Mouse (Mus musculus): ENCODE data around the gene Ikbke. TPM values are rescaled to one million over a fixed set of nuclear protein-coding genes. Genes with fewer than 3 reads are reported as not detected.
A peak's percentile ranks its signal among the peaks of the same experiment; 100 is the strongest.

Gene Ikbke
- polyA plus RNA-seq, 1 experiment: 42.8 TPM

DNA sequence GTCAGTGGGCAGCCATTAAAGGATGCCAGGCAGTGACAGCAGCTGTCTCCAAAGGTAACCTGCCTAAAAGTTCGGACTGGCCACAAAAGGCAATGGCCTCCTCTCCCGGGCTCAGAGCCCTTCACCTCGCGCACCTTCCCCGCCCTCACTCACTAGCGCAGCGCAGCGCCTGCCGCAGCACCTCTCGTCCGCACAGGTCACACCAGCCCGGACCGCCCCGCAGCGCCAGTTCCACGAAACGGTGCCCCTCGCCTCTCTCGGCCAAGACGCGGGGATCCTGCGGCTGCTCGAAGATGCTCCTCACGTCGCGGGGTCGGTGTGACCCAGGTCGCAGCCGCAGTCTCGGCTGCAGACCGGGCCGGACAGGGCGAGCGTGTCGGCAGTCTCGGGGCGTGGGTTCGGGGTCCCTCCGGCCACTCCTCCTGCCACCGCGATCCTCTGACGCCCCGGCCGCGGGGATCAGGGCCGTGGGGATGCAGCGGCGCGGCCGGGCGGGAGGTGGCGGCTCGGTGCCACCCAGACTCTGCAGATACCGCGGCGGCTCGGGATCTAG is 34.8 kb downstream of the Ikbke start:
- Histone ChIP-seq H3K36me3 (ENCODE audit: control insufficient read depth, insufficient read depth, low read length) (no peaks in the 10 kb centered on the region), H3K4me3 (ENCODE audit: extremely low read depth, insufficient read depth, insufficient read length) (peak overlapping the region; percentile 76), H3K27ac (ENCODE audit: insufficient read depth, low read length) (no peak overlapping the region), H3K4me1 (ENCODE audit: control insufficient read depth, insufficient read depth, insufficient read length) (peaks cover 12% of the 10 kb centered on the region), H3K27me3 (ENCODE audit: control insufficient read depth, insufficient read depth, low read length) (peaks cover 10% of the 10 kb centered on the region)
- TF ChIP-seq POLR2A (IDR thresholded peaks at IDR 0.05; ENCODE audit: low read depth, low read length) (no peak), CTCF (IDR thresholded peaks at IDR 0.05; ENCODE audit: extremely low read depth, insufficient read depth, insufficient read length, insufficient replicate concordance) (no peak)
- DNase-seq (ENCODE audit: low read depth in 1 of 2, low spot score in 2 of 2): no peak
- 4% methylated on average over 56 of the region's 57 CpGs for WGBS

DNA sequence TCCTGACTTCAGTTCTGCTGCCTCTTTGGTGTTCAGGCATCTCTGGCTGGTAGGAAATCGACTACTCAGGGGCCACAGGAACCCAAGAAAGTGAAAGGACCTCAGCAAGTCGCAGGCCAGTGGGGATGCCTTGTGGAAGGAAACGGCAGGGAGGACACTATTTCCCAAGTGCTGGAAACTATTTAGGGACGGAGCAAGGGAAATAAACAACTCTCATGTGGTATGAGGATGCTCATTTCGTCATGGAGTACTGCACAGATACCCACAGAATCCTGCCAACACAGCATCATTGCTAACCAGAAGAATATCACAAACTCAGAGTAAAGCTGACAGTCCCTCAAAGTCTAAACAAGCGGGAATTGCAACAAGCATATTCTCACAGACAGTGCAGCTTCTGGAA is 36.5 kb downstream of the Ikbke start:
- TF ChIP-seq POLR2A (IDR thresholded peaks at IDR 0.05; ENCODE audit: low read depth, low read length) (no peak), CTCF (IDR thresholded peaks at IDR 0.05; ENCODE audit: extremely low read depth, insufficient read depth, insufficient read length, insufficient replicate concordance) (no peak)
- Histone ChIP-seq H3K4me1 (ENCODE audit: control insufficient read depth, insufficient read depth, insufficient read length) (peaks cover 12% of the 10 kb centered on the region), H3K27ac (ENCODE audit: insufficient read depth, low read length) (no peak overlapping the region), H3K4me3 (ENCODE audit: extremely low read depth, insufficient read depth, insufficient read length) (no peak overlapping the region), H3K36me3 (ENCODE audit: control insufficient read depth, insufficient read depth, low read length) (no peaks in the 10 kb centered on the region), H3K27me3 (ENCODE audit: control insufficient read depth, insufficient read depth, low read length) (peaks cover 10% of the 10 kb centered on the region)
- WGBS: 48% methylated on average over 6 of the region's 6 CpGs
- DNase-seq (ENCODE audit: low read depth in 1 of 2, low spot score in 2 of 2): no peak

DNA sequence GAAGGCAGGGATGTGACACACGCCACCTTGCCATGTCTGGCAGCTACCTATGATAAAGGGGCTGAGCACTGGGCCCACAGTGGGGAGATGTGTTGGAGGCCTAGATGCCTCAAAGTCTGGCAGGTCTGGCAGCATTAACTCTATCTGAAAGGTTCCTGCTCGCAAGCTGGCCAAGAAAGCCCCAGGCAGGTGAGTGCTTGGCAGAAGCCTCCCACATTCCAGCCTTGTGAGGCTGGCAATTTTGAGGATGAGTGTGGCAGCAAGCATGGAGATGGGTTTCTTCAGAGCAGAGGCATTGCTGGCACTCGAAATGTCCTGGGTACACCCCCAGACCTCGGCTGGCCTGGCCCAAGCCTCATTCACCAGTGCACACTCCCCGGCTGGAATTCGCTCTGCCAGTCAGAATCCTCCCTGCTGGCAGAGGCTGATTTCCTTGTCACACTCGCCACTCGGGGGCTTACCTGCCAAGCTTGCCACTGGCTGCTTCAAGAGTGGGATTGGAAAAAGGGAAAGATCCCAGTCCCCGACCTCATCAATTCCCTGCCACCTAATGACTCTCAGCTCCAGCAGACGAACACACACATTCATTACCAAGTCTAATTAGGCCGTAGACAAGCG is 39.7 kb downstream of the Ikbke start:
- H3K27ac ChIP-seq (ENCODE audit: insufficient read depth, low read length): no peak overlapping the region
- 92% methylated on average over 12 of the region's 12 CpGs for WGBS
- H3K4me3 ChIP-seq (ENCODE audit: extremely low read depth, insufficient read depth, insufficient read length): no peak overlapping the region
- TF ChIP-seq CTCF (IDR thresholded peaks at IDR 0.05; ENCODE audit: extremely low read depth, insufficient read depth, insufficient read length, insufficient replicate concordance) (no peak), POLR2A (IDR thresholded peaks at IDR 0.05; ENCODE audit: low read depth, low read length) (no peak)
- H3K4me1 ChIP-seq (ENCODE audit: control insufficient read depth, insufficient read depth, insufficient read length): peaks cover 4% of the 10 kb centered on the region
- no peaks in the 10 kb centered on the region for H3K36me3 ChIP-seq (ENCODE audit: control insufficient read depth, insufficient read depth, low read length)
- peaks cover 4% of the 10 kb centered on the region for H3K27me3 ChIP-seq (ENCODE audit: control insufficient read depth, insufficient read depth, low read length)
- no peak for DNase-seq (ENCODE audit: low read depth in 1 of 2, low spot score in 2 of 2)

- no peaks in the 10 kb centered on the region; the same call in 1 of the 2 replicates for H3K27me3 ChIP-seq (ENCODE audit: control insufficient read depth, insufficient read depth, low read length)
- no peak overlapping the region for H3K27ac ChIP-seq (ENCODE audit: insufficient read depth, low read length)
- no peak for TF ChIP-seq CTCF (IDR thresholded peaks at IDR 0.05; ENCODE audit: extremely low read depth, insufficient read depth, insufficient read length, insufficient replicate concordance)
- TF ChIP-seq POLR2A (IDR thresholded peaks at IDR 0.05; ENCODE audit: low read depth, low read length): no peak
- WGBS: 63% methylated on average over 8 of the region's 8 CpGs
- DNase-seq (ENCODE audit: low read depth in 1 of 2, low spot score in 2 of 2): no peak
- no peaks in the 10 kb centered on the region for H3K4me1 ChIP-seq (ENCODE audit: control insufficient read depth, insufficient read depth, insufficient read length)
- no peaks in the 10 kb centered on the region for H3K36me3 ChIP-seq (ENCODE audit: control insufficient read depth, insufficient read depth, low read length)
- H3K4me3 ChIP-seq (ENCODE audit: extremely low read depth, insufficient read depth, insufficient read length): no peak overlapping the region
Measured at GRCm38 (mm10) chr1:131238931-131239381, 40.5 kb downstream of the Ikbke start.

GRCm38 (mm10) chr1:131236077-131236476 is 43.3 kb downstream of the Ikbke start:
- no peak for TF ChIP-seq POLR2A (IDR thresholded peaks at IDR 0.05; ENCODE audit: low read depth, low read length)
- no peak for TF ChIP-seq CTCF (IDR thresholded peaks at IDR 0.05; ENCODE audit: extremely low read depth, insufficient read depth, insufficient read length, insufficient replicate concordance)
- WGBS: 75% methylated on average over 7 of the region's 7 CpGs
- Histone ChIP-seq H3K27me3 (ENCODE audit: control insufficient read depth, insufficient read depth, low read length) (no peaks in the 10 kb centered on the region; the same call in 1 of the 2 replicates), H3K4me1 (ENCODE audit: control insufficient read depth, insufficient read depth, insufficient read length) (no peaks in the 10 kb centered on the region), H3K27ac (ENCODE audit: insufficient read depth, low read length) (no peak overlapping the region), H3K36me3 (ENCODE audit: control insufficient read depth, insufficient read depth, low read length) (no peaks in the 10 kb centered on the region), H3K4me3 (ENCODE audit: extremely low read depth, insufficient read depth, insufficient read length) (no peak overlapping the region)
- DNase-seq (ENCODE audit: low read depth in 1 of 2, low spot score in 2 of 2): no peak

- H3K4me1 ChIP-seq (ENCODE audit: control insufficient read depth, insufficient read depth, insufficient read length): no peaks in the 10 kb centered on the region
- H3K27me3 ChIP-seq (ENCODE audit: control insufficient read depth, insufficient read depth, low read length): no peaks in the 10 kb centered on the region
- TF ChIP-seq POLR2A (IDR thresholded peaks at IDR 0.05; ENCODE audit: low read depth, low read length) (no peak), CTCF (IDR thresholded peaks at IDR 0.05; ENCODE audit: extremely low read depth, insufficient read depth, insufficient read length, insufficient replicate concordance) (no peak)
- WGBS: 82% methylated on average over 12 of the region's 12 CpGs
- no peak overlapping the region for H3K4me3 ChIP-seq (ENCODE audit: extremely low read depth, insufficient read depth, insufficient read length)
- no peak for DNase-seq (ENCODE audit: low read depth in 1 of 2, low spot score in 2 of 2)
- no peak overlapping the region for H3K27ac ChIP-seq (ENCODE audit: insufficient read depth, low read length)
- H3K36me3 ChIP-seq (ENCODE audit: control insufficient read depth, insufficient read depth, low read length): no peaks in the 10 kb centered on the region
Measured at GRCm38 (mm10) chr1:131233527-131233926, 45.9 kb downstream of the Ikbke start.

DNA sequence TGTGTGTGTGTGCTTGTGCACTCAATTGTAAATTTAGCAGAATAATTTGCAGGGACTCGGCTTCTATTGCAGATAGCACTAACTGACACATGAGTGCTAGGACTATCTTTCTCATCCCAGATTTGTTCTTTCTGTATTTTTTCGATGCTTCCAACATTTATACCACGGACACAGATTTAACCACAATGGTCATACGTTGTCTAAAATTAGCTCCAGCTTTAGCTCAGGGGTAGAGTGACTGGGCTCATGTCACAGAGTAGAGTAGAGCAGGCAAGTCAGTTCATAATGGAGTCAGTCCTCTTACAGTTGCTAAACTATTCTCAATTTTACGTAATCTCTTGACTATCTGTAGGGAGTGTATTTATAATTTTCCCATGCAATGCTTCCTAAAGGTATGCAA is 50.7 kb downstream of the Ikbke start:
- H3K36me3 ChIP-seq (ENCODE audit: control insufficient read depth, insufficient read depth, low read length): no peaks in the 10 kb centered on the region
- TF ChIP-seq CTCF (IDR thresholded peaks at IDR 0.05; ENCODE audit: extremely low read depth, insufficient read depth, insufficient read length, insufficient replicate concordance) (no peak), POLR2A (IDR thresholded peaks at IDR 0.05; ENCODE audit: low read depth, low read length) (no peak)
- WGBS: 68% methylated on average over 5 of the region's 5 CpGs
- H3K27me3 ChIP-seq (ENCODE audit: control insufficient read depth, insufficient read depth, low read length): no peaks in the 10 kb centered on the region
- no peak overlapping the region for H3K27ac ChIP-seq (ENCODE audit: insufficient read depth, low read length)
- no peak for DNase-seq (ENCODE audit: low read depth in 1 of 2, low spot score in 2 of 2)
- no peaks in the 10 kb centered on the region for H3K4me1 ChIP-seq (ENCODE audit: control insufficient read depth, insufficient read depth, insufficient read length)
- H3K4me3 ChIP-seq (ENCODE audit: extremely low read depth, insufficient read depth, insufficient read length): no peak overlapping the region
